Mouse (Mus musculus) MEL (cell line): ENCODE results near the gene Acpp.

Experiments used
- CTCF ChIP-seq, 3 experiments: IDR thresholded peaks in 2 of 3; conservative IDR thresholded peaks in 1 of 3; 2 replicates each; pipeline ENCODE4 v1.5.1; 2011 to 2012; ENCODE audit warnings: low read length in 3 of 3, low read depth in 2 of 3, mild to moderate bottlenecking in 2 of 3, improper control_type of control experiment in 1 of 3, inconsistent platforms in 1 of 3, mixed read lengths in 1 of 3, moderate library complexity in 1 of 3; ENCODE audit not compliant: control insufficient read depth in 1 of 3, insufficient read depth in 1 of 3, poor library complexity in 1 of 3, severe bottlenecking in 1 of 3
- EP300 ChIP-seq, 2 experiments: IDR thresholded peaks; 2 replicates each; pipeline ENCODE4 v1.6.1; 2011; ENCODE audit warnings: improper control_type of control experiment in 2 of 2, low read length in 2 of 2, low read depth in 1 of 2, mild to moderate bottlenecking in 1 of 2
- HCFC1 ChIP-seq: IDR thresholded peaks from 2 replicates; pipeline ENCODE4 v1.6.1; 2012; ENCODE audit warnings: low read depth, mild to moderate bottlenecking, inconsistent platforms, low read length, improper control_type of control experiment, moderate library complexity
- MAX ChIP-seq: IDR thresholded peaks from 2 replicates; pipeline ENCODE4 v1.6.1; 2011; ENCODE audit warnings: low read length, improper control_type of control experiment
- MAZ ChIP-seq: IDR thresholded peaks from 2 replicates; pipeline ENCODE4 v1.6.1; 2012; ENCODE audit warnings: low read depth, mild to moderate bottlenecking, inconsistent platforms, low read length, improper control_type of control experiment
- MYB ChIP-seq: IDR thresholded peaks from 2 replicates; pipeline ENCODE4 v1.6.1; 2011; ENCODE audit warnings: mild to moderate bottlenecking, low read depth, low read length, improper control_type of control experiment
- POLR2A ChIP-seq, 2 experiments: IDR thresholded peaks; 2 replicates each; pipeline ENCODE4 v1.6.1; 2011 to 2012; ENCODE audit warnings: low read length in 2 of 2, mild to moderate bottlenecking in 2 of 2, control low read depth in 1 of 2, improper control_type of control experiment in 1 of 2, low read depth in 1 of 2, moderate library complexity in 1 of 2; ENCODE audit not compliant: control insufficient read depth in 1 of 2, insufficient read depth in 1 of 2, poor library complexity in 1 of 2
- RAD21 ChIP-seq: IDR thresholded peaks from 2 replicates; pipeline ENCODE4 v1.6.1; 2011; ENCODE audit warnings: mild to moderate bottlenecking, low read depth, low read length, improper control_type of control experiment
- SMC3 ChIP-seq: IDR thresholded peaks from 2 replicates; pipeline ENCODE4 v1.6.1; 2011; ENCODE audit warnings: low read depth, low read length, improper control_type of control experiment
- TAL1 ChIP-seq: IDR thresholded peaks from 2 replicates; pipeline ENCODE4 v1.6.1; 2012; ENCODE audit warnings: mild to moderate bottlenecking, inconsistent platforms, low read length, moderate library complexity, mixed read lengths
- TBP ChIP-seq: IDR thresholded peaks from 2 replicates; pipeline ENCODE4 v1.8.0; 2011; ENCODE audit warnings: low read depth, low read length, improper control_type of control experiment
- USF1 ChIP-seq: IDR thresholded peaks from 2 replicates; pipeline ENCODE4 v1.6.1; 2014; ENCODE audit warnings: low read depth, mild to moderate bottlenecking, inconsistent platforms, low read length, improper control_type of control experiment, moderate library complexity
- ZKSCAN1 ChIP-seq: IDR thresholded peaks from 2 replicates; pipeline ENCODE4 v1.6.1; 2012; ENCODE audit warnings: low read depth, mild to moderate bottlenecking, inconsistent platforms, low read length, improper control_type of control experiment, moderate library complexity
- ZMIZ1 ChIP-seq: IDR thresholded peaks from 2 replicates; pipeline ENCODE4 v1.6.1; 2012; ENCODE audit warnings: low read depth, mild to moderate bottlenecking, inconsistent platforms, low read length, improper control_type of control experiment, moderate library complexity

DNA sequence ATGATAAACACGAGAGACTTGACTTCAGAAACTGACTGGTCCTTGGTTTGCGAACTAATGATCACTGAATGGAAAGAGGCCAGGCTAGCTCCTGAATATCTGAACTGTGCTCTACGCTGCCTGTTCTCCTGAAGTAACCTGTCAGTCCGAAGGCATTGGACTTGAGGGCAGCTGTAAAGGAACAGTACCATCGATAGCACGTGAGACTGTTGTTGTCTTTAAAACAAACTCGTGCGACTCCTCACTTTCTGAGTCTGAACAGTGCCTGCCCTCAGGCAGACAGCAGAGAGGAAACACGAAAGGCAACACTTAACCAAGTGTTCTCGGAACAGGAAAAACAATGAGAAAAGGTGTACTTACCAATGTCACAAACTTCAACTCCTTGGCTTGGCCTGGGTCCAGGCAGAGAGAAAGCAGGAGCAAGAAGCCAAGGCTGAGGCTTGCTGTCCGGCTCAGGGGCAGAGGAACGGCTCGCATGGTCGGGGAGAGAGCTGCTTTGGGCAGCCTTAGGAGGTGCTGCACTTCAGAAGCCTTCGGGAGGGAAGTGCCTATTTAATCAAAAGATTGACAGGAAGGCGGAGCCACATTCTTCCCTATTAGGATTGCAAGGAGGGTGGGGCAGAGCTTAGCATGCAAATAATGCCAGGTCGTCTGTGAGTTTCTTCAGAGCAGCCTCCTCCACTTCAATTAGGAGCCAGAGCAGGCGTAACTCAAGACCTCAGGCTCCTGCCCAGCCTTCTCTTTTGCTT, at the start of gene Acpp:
- TF ChIP-seq TBP (no peak), MAX (no peak), POLR2A (IDR thresholded peaks at IDR 0.05; ENCODE audit: control insufficient read depth in 1 of 2, insufficient read depth in 1 of 2, low read depth in 1 of 2, low read length in 2 of 2, poor library complexity in 1 of 2) (no peak), MYB (no peak), MAZ (no peak), EP300 (IDR thresholded peaks at IDR 0.05; ENCODE audit: low read depth in 1 of 2, low read length in 2 of 2) (no peak), USF1 (no peak), CTCF (IDR thresholded peaks at IDR 0.05 in 2 of 3, conservative IDR thresholded peaks at IDR 0.05 in 1 of 3; ENCODE audit: control insufficient read depth in 1 of 3, insufficient read depth in 1 of 3, low read depth in 2 of 3, low read length in 3 of 3, poor library complexity in 1 of 3, severe bottlenecking in 1 of 3) (no peak), SMC3 (no peak), ZKSCAN1 (no peak), ZMIZ1 (no peak), TAL1 (no peak), RAD21 (no peak), HCFC1 (no peak)
